Mouse (Mus musculus) neural tube, embryonic 14.5 days (tissue): ENCODE measurements around the gene Mmp11. TPM values are rescaled to one million over a fixed set of nuclear protein-coding genes. Genes with fewer than 3 reads are reported as not detected.

Experiments used
- ATAC-seq: fragments of 200-750 bp; cut with Nextera tagmentation; 2 replicates; pipeline ENCODE4 v1.8.0; 2017; ENCODE audit warnings: low read depth, mild to moderate bottlenecking, moderate TSS enrichment, moderate library complexity
- H3K27ac ChIP-seq: fragments of 300-500 bp; sonication (generic); 2 replicates; pipeline ENCODE4 v1.5.1; 2014; ENCODE audit warnings: low read depth, mild to moderate bottlenecking, control low read depth, low read length, moderate library complexity, mixed read lengths
- H3K27me3 ChIP-seq: fragments of 300-500 bp; sonication (generic); 2 replicates; pipeline ENCODE4 v1.6.1; 2014; ENCODE audit warnings: low read length; ENCODE audit not compliant: control insufficient read depth, insufficient read depth
- H3K36me3 ChIP-seq: fragments of 300-500 bp; sonication (generic); 2 replicates; pipeline ENCODE4 v1.6.1; 2014; ENCODE audit warnings: low read length, mixed read lengths; ENCODE audit not compliant: control insufficient read depth, insufficient read depth
- H3K4me1 ChIP-seq: fragments of 300-500 bp; sonication (generic); 2 replicates; pipeline ENCODE4 v1.6.1; 2014; ENCODE audit warnings: low read length; ENCODE audit not compliant: control insufficient read depth, insufficient read depth
- H3K4me2 ChIP-seq: fragments of 300-500 bp; sonication (generic); 2 replicates; pipeline ENCODE4 v1.6.1; 2014; ENCODE audit warnings: mild to moderate bottlenecking, low read depth, low read length, control low read depth
- H3K4me3 ChIP-seq: fragments of 300-500 bp; sonication (generic); 2 replicates; pipeline ENCODE4 v1.5.1; 2014; ENCODE audit warnings: low read depth, low read length, control low read depth, mixed read lengths
- H3K9ac ChIP-seq: fragments of 300-500 bp; sonication (generic); replicated peaks from 2 replicates; pipeline ENCODE4 v1.6.1; 2014; ENCODE audit warnings: low read depth, mild to moderate bottlenecking, control low read depth, low read length, mixed read lengths
- H3K9me3 ChIP-seq: fragments of 300-500 bp; sonication (generic); 2 replicates; pipeline ENCODE4 v1.6.1; 2016; ENCODE audit warnings: low read length; ENCODE audit not compliant: control insufficient read depth
- WGBS: fragments of 180-500 bp; shearing (Covaris S2); extraction: QIAGEN DNeasy Blood & Tissue Kit; methylation state at CpG from one replicate; pipeline ENCODE4 v1.1.7; 2014; 5-methylcytosine and 5-hydroxymethylcytosine counted together
- polyA plus RNA-seq: library from polyadenylated mRNA; unstranded; fragments of >200 nt; fragmentation: Nextera tagmentation; extraction: Ambion mirVana; gene quantifications from 2 replicates; pipeline ENCODE4 v1.2.1, GENCODE M21; 2014

Mmp11 gene
- polyA plus RNA-seq, 1 experiment from 2014 or later, result 15.3 TPM

DNA sequence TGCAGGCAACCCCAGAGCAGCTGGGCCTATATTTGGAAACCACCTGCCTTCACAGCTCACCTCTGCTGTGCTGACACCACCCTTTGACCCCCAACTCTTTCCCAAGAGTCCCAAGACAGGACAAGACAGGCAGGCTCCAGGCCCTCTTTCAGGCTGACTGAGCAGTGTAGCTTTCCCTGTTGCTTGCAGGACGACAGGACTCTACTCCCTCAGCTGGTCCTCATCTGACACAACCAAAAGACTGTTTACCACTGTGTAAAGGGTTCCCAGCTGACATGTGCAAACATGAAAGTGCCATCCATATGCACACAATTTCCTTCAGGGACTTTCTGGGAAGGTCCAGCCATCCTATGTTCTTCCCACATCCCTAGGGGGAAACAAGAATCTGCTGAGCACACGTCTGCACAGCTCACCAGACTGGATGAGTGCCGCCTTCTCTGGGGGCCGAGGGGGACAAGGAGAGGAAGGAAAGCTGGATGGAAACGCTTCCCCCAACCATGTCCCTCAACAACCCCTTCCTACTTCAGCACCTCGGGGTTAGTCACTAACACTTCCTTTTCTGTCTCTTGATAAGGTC is 23.2 kb downstream of the Mmp11 start:
- Histone ChIP-seq H3K27me3 (no peaks in the 10 kb centered on the region), H3K36me3 (peaks cover 41% of the 10 kb centered on the region), H3K4me1 (no peaks in the 10 kb centered on the region), H3K4me3 (no peak overlapping the region), H3K9ac (no peak overlapping the region), H3K4me2 (no peak overlapping the region), H3K27ac (no peak overlapping the region), H3K9me3 (no peaks in the 10 kb centered on the region)
- 70% methylated on average over 6 of the region's 6 CpGs for WGBS
- ATAC-seq, result no peak

DNA sequence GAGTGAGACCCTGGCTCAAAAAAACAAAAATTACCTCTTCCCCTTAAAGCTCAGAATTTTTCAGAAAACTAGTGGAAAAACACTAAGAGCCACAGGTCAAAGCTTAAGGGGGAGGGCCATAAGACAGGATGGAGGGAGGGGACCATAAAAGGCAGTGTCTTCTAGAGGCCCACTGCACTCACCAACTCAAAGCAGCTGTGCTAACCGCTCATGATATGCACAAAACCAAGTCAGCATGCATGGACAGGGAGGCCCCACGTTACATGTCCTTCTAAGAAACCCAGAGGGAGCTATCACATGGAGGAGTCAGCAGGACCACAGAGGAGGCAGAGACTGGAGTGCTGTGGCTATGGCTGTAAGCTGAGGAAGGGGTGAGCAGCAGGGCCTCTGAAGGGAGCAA is 25.6 kb downstream of the Mmp11 start:
- no peaks in the 10 kb centered on the region for H3K9me3 ChIP-seq
- H3K27me3 ChIP-seq, result no peaks in the 10 kb centered on the region
- no peaks in the 10 kb centered on the region for H3K4me1 ChIP-seq
- H3K4me2 ChIP-seq, result no peak overlapping the region
- no peak overlapping the region for H3K4me3 ChIP-seq
- H3K9ac ChIP-seq, result no peak overlapping the region
- 83% methylated on average over 2 of the region's 2 CpGs for WGBS
- no peak overlapping the region for H3K27ac ChIP-seq
- peaks cover 62% of the 10 kb centered on the region for H3K36me3 ChIP-seq
- ATAC-seq, result no peak

DNA sequence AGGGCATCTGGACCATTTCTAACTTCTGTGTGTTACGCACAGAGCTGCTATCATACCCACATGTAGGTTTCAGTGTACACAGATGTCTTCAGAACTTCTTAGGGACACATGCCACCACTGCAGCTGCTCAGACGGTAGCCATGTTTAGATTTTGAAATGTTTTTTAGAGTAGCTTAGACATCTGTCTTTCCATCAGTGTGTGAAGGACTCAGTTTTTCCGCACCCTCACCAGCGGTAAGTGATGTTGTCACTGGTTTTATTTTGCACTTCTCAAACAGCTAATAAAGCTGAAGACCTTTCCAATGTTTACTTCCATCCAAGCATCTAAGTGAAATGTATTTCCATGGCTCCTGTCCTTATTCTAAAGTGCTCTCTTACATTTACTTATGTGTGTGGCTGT is 29.4 kb downstream of the Mmp11 start:
- Histone ChIP-seq H3K4me3 (no peak overlapping the region), H3K4me2 (no peak overlapping the region), H3K9me3 (no peaks in the 10 kb centered on the region), H3K27ac (no peak overlapping the region), H3K9ac (no peak overlapping the region), H3K27me3 (no peaks in the 10 kb centered on the region), H3K4me1 (no peaks in the 10 kb centered on the region), H3K36me3 (peaks cover 89% of the 10 kb centered on the region)
- ATAC-seq, result no peak
- 94% methylated on average over 4 of the region's 4 CpGs for WGBS

DNA sequence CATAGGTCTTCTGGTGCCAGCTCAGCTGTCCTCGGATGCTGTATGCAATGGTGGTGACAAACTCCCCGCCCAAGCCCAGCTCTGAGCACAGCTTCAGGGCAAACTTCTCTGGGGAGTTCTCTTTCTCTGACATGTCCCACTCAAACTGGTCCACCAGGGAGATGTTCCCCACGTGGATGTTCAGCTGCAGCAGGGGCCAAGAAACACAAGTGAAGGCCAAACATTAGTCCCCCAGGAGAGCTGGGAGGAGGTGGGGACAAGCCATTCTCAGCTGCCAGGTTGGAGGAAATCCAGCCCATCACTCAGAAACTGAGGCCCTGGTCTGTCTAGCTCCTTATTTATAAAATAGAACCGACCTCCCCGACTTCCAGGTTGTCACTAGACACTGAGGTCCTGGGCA is 31.9 kb downstream of the Mmp11 start:
- H3K36me3 ChIP-seq, result peaks cover 79% of the 10 kb centered on the region
- ATAC-seq, result no peak
- WGBS, result 78% methylated on average over 5 of the region's 5 CpGs

DNA sequence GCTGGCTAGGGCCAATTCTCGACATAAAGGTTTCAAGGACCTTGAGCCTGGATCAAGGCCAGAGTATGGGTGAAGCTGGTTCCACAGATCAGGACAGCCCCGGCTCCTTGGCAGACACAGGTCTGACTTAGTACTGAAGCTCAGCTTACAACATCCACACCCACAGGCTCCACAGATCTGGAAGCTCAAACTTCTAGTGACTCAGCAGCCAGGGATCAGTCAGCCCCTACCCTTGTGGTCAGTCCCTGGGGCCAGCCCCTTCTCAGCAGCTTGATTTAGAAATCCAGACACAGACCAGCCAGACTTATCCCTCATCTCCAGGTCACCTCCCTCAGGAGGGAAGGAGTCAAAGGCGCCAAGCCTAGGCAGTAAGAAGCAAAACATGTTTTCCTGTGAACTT is 37.5 kb downstream of the Mmp11 start:
- 70% methylated on average over 3 of the region's 3 CpGs for WGBS
- Histone ChIP-seq H3K27me3 (no peaks in the 10 kb centered on the region), H3K4me1 (no peaks in the 10 kb centered on the region; the same call in 1 of the 2 replicates), H3K27ac (no peak overlapping the region), H3K4me3 (no peak overlapping the region), H3K9me3 (no peaks in the 10 kb centered on the region), H3K36me3 (peaks cover 61% of the 10 kb centered on the region), H3K9ac (no peak overlapping the region), H3K4me2 (no peak overlapping the region)
- ATAC-seq, result no peak

More for the DNA sequence above, 31.9 kb downstream of the Mmp11 start:
- H3K4me1 ChIP-seq, result no peaks in the 10 kb centered on the region
- H3K27ac ChIP-seq, result no peak overlapping the region
- H3K9me3 ChIP-seq, result no peaks in the 10 kb centered on the region
- no peak overlapping the region for H3K9ac ChIP-seq
- no peaks in the 10 kb centered on the region for H3K27me3 ChIP-seq
- no peak overlapping the region for H3K4me2 ChIP-seq
- no peak overlapping the region for H3K4me3 ChIP-seq

DNA sequence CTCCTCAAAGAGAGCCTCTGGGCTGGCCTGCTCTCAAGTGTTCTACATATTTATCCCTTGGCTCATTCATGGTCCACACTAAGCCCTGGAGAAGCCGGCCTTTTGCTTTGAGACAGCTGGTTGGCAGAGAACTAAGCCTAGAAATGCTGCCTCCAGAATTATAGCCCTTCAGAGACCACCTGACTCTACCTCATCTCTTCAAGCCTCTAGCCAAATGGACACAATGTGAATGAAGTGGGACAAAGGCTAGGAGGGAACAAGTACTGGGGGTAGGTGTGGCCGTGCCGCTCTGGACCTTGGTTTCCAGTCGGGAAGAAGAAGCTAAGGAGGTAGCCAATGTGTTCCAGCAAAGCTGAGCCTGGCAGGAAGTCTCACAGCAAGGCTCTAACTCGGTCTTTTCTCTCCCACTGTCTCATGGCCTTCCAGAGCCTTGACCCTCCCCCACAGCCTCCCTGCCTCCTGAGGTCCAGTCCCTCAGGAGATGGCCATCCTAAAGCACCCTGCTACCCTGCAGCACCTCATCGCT is 38.2 kb downstream of the Mmp11 start:
- Histone ChIP-seq H3K27ac (no peak overlapping the region; the same call in 1 of the 2 replicates), H3K9me3 (no peaks in the 10 kb centered on the region), H3K4me3 (no peak overlapping the region), H3K27me3 (no peaks in the 10 kb centered on the region), H3K4me2 (no peak overlapping the region), H3K9ac (no peak overlapping the region), H3K36me3 (peaks cover 54% of the 10 kb centered on the region), H3K4me1 (no peaks in the 10 kb centered on the region; the same call in none of the 2 replicates)
- ATAC-seq, result no peak
- WGBS, result 80% methylated on average over 6 of the region's 6 CpGs

DNA sequence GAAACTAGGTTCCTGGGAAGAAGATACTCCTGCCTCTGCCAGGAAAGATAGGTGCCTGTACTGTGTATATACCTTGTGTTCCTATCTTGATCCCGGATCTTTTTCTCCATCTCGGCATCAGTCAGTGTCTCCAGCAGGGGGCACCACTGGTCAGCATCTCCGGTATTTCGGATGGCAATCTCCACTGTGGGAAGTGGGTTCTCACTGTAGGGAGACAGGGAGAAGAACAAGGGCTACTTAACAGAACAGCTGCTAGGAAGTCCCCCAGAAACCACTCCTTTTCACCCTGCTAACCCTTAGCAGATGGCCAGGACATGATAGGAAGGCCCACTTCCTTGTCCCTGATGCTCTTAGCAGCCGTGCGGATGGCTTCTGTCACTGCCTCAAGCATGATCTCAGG is 38.9 kb downstream of the Mmp11 start:
- ATAC-seq, result no peak
- Histone ChIP-seq H3K9me3 (no peaks in the 10 kb centered on the region), H3K4me2 (no peak overlapping the region), H3K27me3 (no peaks in the 10 kb centered on the region), H3K4me1 (no peaks in the 10 kb centered on the region; the same call in none of the 2 replicates), H3K4me3 (no peak overlapping the region), H3K9ac (no peak overlapping the region), H3K27ac (no peak overlapping the region), H3K36me3 (peaks cover 47% of the 10 kb centered on the region)
- WGBS, result 34% methylated on average over 6 of the region's 6 CpGs

DNA sequence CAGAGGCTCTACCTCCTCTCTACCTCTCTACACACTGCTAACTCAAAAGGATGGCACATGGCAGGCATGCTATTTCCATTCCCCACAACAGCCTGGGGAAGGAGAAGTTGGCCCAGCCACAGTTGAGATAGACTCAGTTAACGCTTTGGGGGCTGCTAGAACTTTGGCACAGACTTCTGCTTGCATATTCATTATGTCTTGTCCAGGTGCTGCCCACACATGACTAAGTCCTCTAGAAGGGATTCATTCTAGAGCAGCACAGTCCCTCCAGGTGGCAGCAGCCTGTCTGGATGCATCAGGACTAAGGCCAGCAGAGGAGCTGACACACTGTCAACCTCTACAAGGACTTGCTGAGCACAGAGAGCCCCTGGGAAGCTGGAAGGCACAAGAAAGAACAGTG is 40.1 kb downstream of the Mmp11 start:
- no peaks in the 10 kb centered on the region for H3K27me3 ChIP-seq
- no peak overlapping the region for H3K9ac ChIP-seq
- no peak for ATAC-seq
- no peaks in the 10 kb centered on the region for H3K9me3 ChIP-seq
- H3K27ac ChIP-seq, result no peak overlapping the region
- 89% methylated on average over 1 of the region's 1 CpGs for WGBS
- no peaks in the 10 kb centered on the region; the same call in none of the 2 replicates for H3K4me1 ChIP-seq
- no peak overlapping the region for H3K4me2 ChIP-seq
- peaks cover 38% of the 10 kb centered on the region for H3K36me3 ChIP-seq
- H3K4me3 ChIP-seq, result no peak overlapping the region

DNA sequence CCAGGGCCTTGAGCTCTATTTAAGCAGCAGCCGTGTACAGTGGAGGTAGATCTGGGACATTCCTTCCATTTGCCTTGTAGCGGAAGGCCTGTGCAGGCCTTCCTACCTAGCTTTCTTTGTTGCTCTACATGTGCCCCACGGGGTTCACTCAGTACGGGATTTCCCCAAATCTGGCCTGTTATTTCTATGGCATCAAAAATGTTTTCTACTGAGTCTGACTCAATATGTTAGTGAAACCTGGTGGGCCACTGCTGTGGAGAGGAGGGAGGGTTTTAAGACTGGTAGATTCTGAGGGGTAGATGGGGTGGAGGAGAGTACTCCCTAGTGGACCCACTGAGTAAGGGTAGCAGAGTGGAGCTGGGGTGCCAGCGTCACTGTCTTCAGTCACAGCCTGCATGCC is 40.6 kb downstream of the Mmp11 start:
- WGBS, result 94% methylated on average over 5 of the region's 5 CpGs

More for the DNA sequence above, 40.6 kb downstream of the Mmp11 start:
- H3K9ac ChIP-seq, result no peak overlapping the region
- no peaks in the 10 kb centered on the region for H3K27me3 ChIP-seq
- no peak overlapping the region for H3K4me3 ChIP-seq
- no peak overlapping the region for H3K27ac ChIP-seq
- peaks cover 35% of the 10 kb centered on the region for H3K36me3 ChIP-seq
- ATAC-seq, result no peak
- no peaks in the 10 kb centered on the region; the same call in none of the 2 replicates for H3K4me1 ChIP-seq
- no peaks in the 10 kb centered on the region for H3K9me3 ChIP-seq
- H3K4me2 ChIP-seq, result no peak overlapping the region
